Mouse (Mus musculus) T-helper 2 cell (primary cell): ENCODE results near the gene Nup93.

ENCODE experiments used
- in situ Hi-C: fragments of 300-600 bp; cut with MboI, MseI; formaldehyde crosslinking; loops from one replicate; pipeline ENCODE4 v1.15.1; 2025; ENCODE audit warnings: high pct_unique_total_duplicates

Gene Nup93

GRCm38 (mm10) chr8:94268359-94268890, 54.1 kb downstream of the Nup93 start:
- in situ Hi-C loops = no loop called here

- in situ Hi-C loops = no loop called here
Observed at GRCm38 (mm10) chr8:94270309-94270708, 55.9 kb downstream of the Nup93 start.

GRCm38 (mm10) chr8:94271102-94271501, 56.7 kb downstream of the Nup93 start:
- in situ Hi-C loops = no loop called here

GRCm38 (mm10) chr8:94272612-94273011, 58.2 kb downstream of the Nup93 start:
- in situ Hi-C loops = no loop called here

GRCm38 (mm10) chr8:94273289-94273850, 59.0 kb downstream of the Nup93 start:
- in situ Hi-C loops = no loop called here

GRCm38 (mm10) chr8:94274030-94274429, 59.7 kb downstream of the Nup93 start:
- in situ Hi-C loops = no loop called here

GRCm38 (mm10) chr8:94278295-94278694, 63.9 kb downstream of the Nup93 start:
- in situ Hi-C loops = no loop called here

- in situ Hi-C loops = no loop called here
Observed at GRCm38 (mm10) chr8:94280001-94280613, 65.7 kb downstream of the Nup93 start.

- in situ Hi-C loops = no loop called here
Observed at GRCm38 (mm10) chr8:94282453-94282985, 68.2 kb downstream of the Nup93 start.

- in situ Hi-C loops = no loop called here
Observed at GRCm38 (mm10) chr8:94284204-94284603, 69.8 kb downstream of the Nup93 start.

- in situ Hi-C loops = no loop called here
Observed at GRCm38 (mm10) chr8:94290606-94291005, 76.2 kb downstream of the Nup93 start.

- in situ Hi-C loops = no loop called here
Observed at GRCm38 (mm10) chr8:94292072-94292471, 77.7 kb downstream of the Nup93 start.

- in situ Hi-C loops = no loop called here
Observed at GRCm38 (mm10) chr8:94292626-94293025, 78.3 kb downstream of the Nup93 start.

GRCm38 (mm10) chr8:94295687-94296086, 81.3 kb downstream of the Nup93 start:
- in situ Hi-C loops = no loop called here

GRCm38 (mm10) chr8:94296312-94296991, 82.1 kb downstream of the Nup93 start:
- in situ Hi-C loops = no loop called here

GRCm38 (mm10) chr8:94297101-94297500, 82.7 kb downstream of the Nup93 start:
- in situ Hi-C loops = no loop called here

GRCm38 (mm10) chr8:94300809-94301208, 86.4 kb downstream of the Nup93 start:
- in situ Hi-C loops = no loop called here

GRCm38 (mm10) chr8:94304412-94304811, 90.0 kb downstream of the Nup93 start:
- in situ Hi-C loops = no loop called here

- in situ Hi-C loops = no loop called here
Observed at GRCm38 (mm10) chr8:94306989-94307513, 92.7 kb downstream of the Nup93 start.

- in situ Hi-C loops = no loop called here
Observed at GRCm38 (mm10) chr8:94307652-94308051, 93.3 kb downstream of the Nup93 start.

GRCm38 (mm10) chr8:94314069-94314468, 99.7 kb downstream of the Nup93 start:
- in situ Hi-C loops = no loop called here

GRCm38 (mm10) chr8:94317249-94317648, 102.9 kb downstream of the Nup93 start:
- in situ Hi-C loops = no loop called here
